Mouse (Mus musculus): Measurements from ENCODE around the gene Zfp1. TPM values are rescaled to one million over a fixed set of nuclear protein-coding genes. Genes with fewer than 3 reads are reported as not detected.

Gene Zfp1
- polyA plus RNA-seq, 1 experiment from 2014 or later, result 23.9 TPM

GRCm38 (mm10) chr8:111712135-111712534, 68.9 kb downstream of the Zfp1 start:
- TF ChIP-seq CTCF (IDR thresholded peaks at IDR 0.05), result no peak
- ChIA-PET CTCF (interaction anchor here (0.7 to 2.3 kb wide), 9 partner anchors 14 to 119 kb away, joined by 3 to 8 read pairs (median 4); no protein-coding TSS in a partner anchor), POLR2A (interaction anchor here (0.8 to 1.2 kb wide), 2 partner anchors 23 to 32 kb away, joined by 3 to 4 read pairs; no protein-coding TSS in a partner anchor)
- in situ Hi-C loops (cut with MboI; ENCODE audit: low pct_unique_long_range_greater_than_20kb), result no loop called here
- no peaks in the 10 kb centered on the region for H3K27me3 ChIP-seq
- ATAC-seq, result no peak
- DNase-seq (ENCODE audit: low read depth, low spot score), result no peak

GRCm38 (mm10) chr8:111712588-111712987, 69.4 kb downstream of the Zfp1 start:
- in situ Hi-C loops (cut with MboI; ENCODE audit: low pct_unique_long_range_greater_than_20kb), result no loop called here

GRCm38 (mm10) chr8:111713291-111713690, 70.1 kb downstream of the Zfp1 start:
- in situ Hi-C loops (cut with MboI; ENCODE audit: low pct_unique_long_range_greater_than_20kb), result no loop called here
- no peaks in the 10 kb centered on the region for H3K27me3 ChIP-seq
- CTCF ChIA-PET, result interaction anchor here (0.9 to 2.3 kb wide), 7 partner anchors 12 to 117 kb away, joined by 3 to 8 read pairs (median 3); no protein-coding TSS in a partner anchor
- ATAC-seq (no peak), DNase-seq (ENCODE audit: low read depth, low spot score) (no peak)
- no peak for TF ChIP-seq CTCF (IDR thresholded peaks at IDR 0.05)
- POLR2A ChIA-PET, result interaction anchor here (1.2 kb wide), 1 partner anchor 22 kb away, joined by 4 read pairs; no protein-coding TSS in a partner anchor

More at GRCm38 (mm10) chr8:111712588-111712987, 69.4 kb downstream of the Zfp1 start:
- H3K27me3 ChIP-seq, result no peaks in the 10 kb centered on the region
- TF ChIP-seq CTCF (IDR thresholded peaks at IDR 0.05), result no peak
- CTCF ChIA-PET, result interaction anchor here (0.7 to 2.3 kb wide), 11 partner anchors 14 to 118 kb away, joined by 3 to 8 read pairs (median 4); no protein-coding TSS in a partner anchor
- ATAC-seq (no peak), DNase-seq (ENCODE audit: low read depth, low spot score) (no peak)
- POLR2A ChIA-PET, result interaction anchor here (0.8 to 1.2 kb wide), 2 partner anchors 22 to 32 kb away, joined by 3 to 4 read pairs; no protein-coding TSS in a partner anchor

GRCm38 (mm10) chr8:111713817-111714216, 70.6 kb downstream of the Zfp1 start:
- in situ Hi-C loops (cut with MboI; ENCODE audit: low pct_unique_long_range_greater_than_20kb), result no loop called here
- ATAC-seq (no peak), DNase-seq (ENCODE audit: low read depth, low spot score) (no peak)
- no peaks in the 10 kb centered on the region for H3K27me3 ChIP-seq
- ChIA-PET CTCF (interaction anchor here (1.0 to 2.1 kb wide), 2 partner anchors 11 to 20 kb away, joined by 3 to 6 read pairs; no protein-coding TSS in a partner anchor), POLR2A (no interaction called here)
- TF ChIP-seq CTCF (IDR thresholded peaks at IDR 0.05), result no peak

DNA sequence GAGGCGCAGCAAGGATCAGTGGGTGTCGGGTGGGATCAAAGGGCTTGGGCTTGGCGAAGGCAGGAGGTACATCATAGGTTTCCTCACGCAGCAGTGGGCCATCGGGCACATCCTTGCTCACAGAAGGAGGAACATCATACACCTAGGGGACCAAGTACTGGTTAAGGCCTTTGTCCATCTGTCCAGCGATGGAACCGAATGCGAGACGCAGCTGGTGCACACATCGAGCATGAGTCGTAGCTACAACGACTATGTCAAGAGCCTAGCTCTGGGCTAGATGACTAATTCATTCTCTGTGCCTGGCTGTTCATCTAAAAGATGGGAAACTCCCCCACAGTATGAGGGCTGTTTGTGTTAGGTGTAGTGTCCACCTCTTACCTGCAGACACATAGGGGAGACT, 71.1 kb downstream of the Zfp1 start:
- ATAC-seq (no peak), DNase-seq (ENCODE audit: low read depth, low spot score) (no peak)
- H3K27me3 ChIP-seq, result no peaks in the 10 kb centered on the region
- POLR2A ChIA-PET, result no interaction called here
- TF ChIP-seq CTCF (IDR thresholded peaks at IDR 0.05), result no peak
- CTCF ChIA-PET, result interaction anchor here (1.0 to 2.1 kb wide), 2 partner anchors 11 to 20 kb away, joined by 3 to 6 read pairs; no protein-coding TSS in a partner anchor
- in situ Hi-C loops (cut with MboI; ENCODE audit: low pct_unique_long_range_greater_than_20kb), result no loop called here

GRCm38 (mm10) chr8:111715514-111715913, 72.3 kb downstream of the Zfp1 start:
- DNase-seq (ENCODE audit: low read depth, low spot score) (no peak), ATAC-seq (no peak)
- TF ChIP-seq CTCF (IDR thresholded peaks at IDR 0.05), result no peak
- POLR2A ChIA-PET, result interaction anchor here (2.4 to 3.3 kb wide), 3 partner anchors 12 to 30 kb away, joined by 8 to 17 read pairs (median 9); no protein-coding TSS in a partner anchor
- no peaks in the 10 kb centered on the region for H3K27me3 ChIP-seq
- CTCF ChIA-PET, result interaction anchor here (1.8 kb wide), 1 partner anchor 23 kb away, joined by 5 read pairs; no protein-coding TSS in a partner anchor
- in situ Hi-C loops (cut with MboI; ENCODE audit: low pct_unique_long_range_greater_than_20kb), result no loop called here

DNA sequence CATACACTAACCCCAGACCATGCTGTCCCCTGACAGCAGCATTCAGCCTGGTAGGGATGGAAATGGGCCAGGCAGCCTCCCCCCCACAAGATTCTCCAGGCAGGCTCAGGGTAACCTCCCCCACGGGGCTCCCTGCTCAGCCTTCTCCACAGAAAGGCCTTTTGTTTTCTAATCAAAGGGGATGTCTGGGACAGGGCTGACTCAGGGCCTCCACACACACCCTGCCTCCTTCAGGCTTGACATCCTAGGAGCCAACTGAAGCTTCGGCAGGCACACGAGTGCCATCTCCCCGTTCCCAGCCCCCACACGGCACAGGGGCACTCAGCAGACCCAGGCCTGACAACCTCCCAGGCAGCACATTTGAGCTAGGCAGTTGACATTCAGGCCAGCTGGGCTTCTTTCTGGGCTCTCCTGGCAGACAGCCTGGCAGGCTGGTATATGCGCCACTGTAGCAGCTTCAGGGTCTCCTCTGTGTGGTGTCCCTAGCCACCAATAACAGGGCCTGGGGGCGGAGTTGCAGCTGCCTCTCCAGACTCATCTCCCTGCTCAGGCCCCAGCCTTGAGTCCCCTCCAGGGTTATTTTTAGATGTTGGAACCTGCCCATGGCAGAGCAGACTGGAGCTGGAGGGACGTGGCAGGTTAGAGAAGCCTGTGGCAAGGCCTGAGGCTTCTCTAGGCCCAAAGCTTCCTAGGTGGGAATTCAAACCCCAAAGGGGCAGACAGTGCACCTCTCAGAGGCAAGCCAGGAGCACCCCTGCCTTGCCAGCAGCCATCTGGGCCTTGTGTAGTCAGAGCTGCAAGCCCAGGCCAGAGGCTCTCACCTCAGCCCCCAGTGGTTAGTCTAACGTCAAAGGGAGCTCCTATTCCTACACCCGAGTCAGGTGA, 73.6 kb downstream of the Zfp1 start:
- DNase-seq (ENCODE audit: low read depth, low spot score), result no peak
- ChIA-PET CTCF (interaction anchor here (1.0 to 1.8 kb wide), 5 partner anchors 8 to 22 kb away, joined by 3 to 9 read pairs (median 5); no protein-coding TSS in a partner anchor), POLR2A (interaction anchor here (0.5 to 3.3 kb wide), 7 partner anchors 8 to 879 kb away, joined by 3 to 17 read pairs (median 6); no protein-coding TSS in a partner anchor)
- in situ Hi-C loops (cut with MboI; ENCODE audit: low pct_unique_long_range_greater_than_20kb), result no loop called here
- no peaks in the 10 kb centered on the region for H3K27me3 ChIP-seq
- peak; percentile 29 for ATAC-seq
- no peak for TF ChIP-seq CTCF (IDR thresholded peaks at IDR 0.05)

- POLR2A ChIA-PET, result interaction anchor here (0.5 to 3.3 kb wide), 6 partner anchors 10 to 878 kb away, joined by 3 to 17 read pairs (median 7); no protein-coding TSS in a partner anchor
- no peaks in the 10 kb centered on the region for H3K27me3 ChIP-seq
- ATAC-seq, result no peak
- no peak for TF ChIP-seq CTCF (IDR thresholded peaks at IDR 0.05)
- CTCF ChIA-PET, result interaction anchor here (1.0 to 1.5 kb wide), 4 partner anchors 9 to 18 kb away, joined by 3 to 9 read pairs (median 6); no protein-coding TSS in a partner anchor
- DNase-seq (ENCODE audit: low read depth, low spot score), result no peak
- in situ Hi-C loops (cut with MboI; ENCODE audit: low pct_unique_long_range_greater_than_20kb), result no loop called here
Observed at GRCm38 (mm10) chr8:111717488-111717792, 74.2 kb downstream of the Zfp1 start.

DNA sequence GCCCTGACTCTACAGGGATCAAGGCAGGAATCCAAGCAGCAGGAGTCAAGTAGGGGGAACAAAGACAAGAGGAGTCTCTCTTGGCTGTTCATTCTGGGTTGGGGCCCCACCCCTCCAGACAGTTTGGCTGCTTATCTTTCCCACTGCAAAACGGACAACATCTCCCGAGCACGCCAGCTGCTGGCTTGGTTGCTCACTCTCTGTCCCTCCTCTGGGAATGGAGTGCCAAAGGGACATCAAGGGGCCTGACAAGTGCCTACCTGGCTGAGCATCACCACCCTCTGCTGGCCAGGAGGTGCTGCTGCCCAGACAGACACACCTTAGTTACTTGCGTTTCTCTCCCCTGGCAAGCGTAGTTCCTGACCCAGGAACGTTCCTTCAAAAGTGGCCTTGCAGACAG, 74.7 kb downstream of the Zfp1 start:
- H3K27me3 ChIP-seq, result no peaks in the 10 kb centered on the region
- no peak for TF ChIP-seq CTCF (IDR thresholded peaks at IDR 0.05)
- CTCF ChIA-PET, result interaction anchor here (1.0 to 1.5 kb wide), 6 partner anchors 9 to 18 kb away, joined by 3 to 9 read pairs (median 6); no protein-coding TSS in a partner anchor
- ATAC-seq (no peak), DNase-seq (ENCODE audit: low read depth, low spot score) (no peak)
- POLR2A ChIA-PET, result interaction anchor here (0.5 to 3.3 kb wide), 6 partner anchors 10 to 878 kb away, joined by 3 to 17 read pairs (median 7); no protein-coding TSS in a partner anchor
- in situ Hi-C loops (cut with MboI; ENCODE audit: low pct_unique_long_range_greater_than_20kb), result no loop called here

GRCm38 (mm10) chr8:111718937-111719336, 75.7 kb downstream of the Zfp1 start:
- no peak for ATAC-seq

More at GRCm38 (mm10) chr8:111718937-111719336, 75.7 kb downstream of the Zfp1 start:
- CTCF ChIA-PET, result interaction anchor here (0.7 to 1.5 kb wide), 5 partner anchors 8 to 86 kb away, joined by 3 to 7 read pairs (median 3); no protein-coding TSS in a partner anchor
- in situ Hi-C loops (cut with MboI; ENCODE audit: low pct_unique_long_range_greater_than_20kb), result no loop called here
- POLR2A ChIA-PET, result interaction anchor here (3.3 kb wide), 1 partner anchor 8 kb away, joined by 17 read pairs; no protein-coding TSS in a partner anchor
- TF ChIP-seq CTCF (IDR thresholded peaks at IDR 0.05), result no peak
- H3K27me3 ChIP-seq, result no peaks in the 10 kb centered on the region
- DNase-seq (ENCODE audit: low read depth, low spot score), result no peak
